Mouse (Mus musculus) erythroblast, embryonic 14.5 days (primary cell): ENCODE results near the gene Sec24d.

ENCODE experiments used
- GATA1 ChIP-seq: IDR thresholded peaks from 2 replicates; pipeline ENCODE4 v1.6.1; 2012; ENCODE audit warnings: low read length, inconsistent platforms, mixed read lengths
- TAL1 ChIP-seq: IDR thresholded peaks from 3 replicates; pipeline ENCODE4 v1.6.1; 2012; ENCODE audit warnings: low read length, inconsistent platforms, mixed read lengths

DNA sequence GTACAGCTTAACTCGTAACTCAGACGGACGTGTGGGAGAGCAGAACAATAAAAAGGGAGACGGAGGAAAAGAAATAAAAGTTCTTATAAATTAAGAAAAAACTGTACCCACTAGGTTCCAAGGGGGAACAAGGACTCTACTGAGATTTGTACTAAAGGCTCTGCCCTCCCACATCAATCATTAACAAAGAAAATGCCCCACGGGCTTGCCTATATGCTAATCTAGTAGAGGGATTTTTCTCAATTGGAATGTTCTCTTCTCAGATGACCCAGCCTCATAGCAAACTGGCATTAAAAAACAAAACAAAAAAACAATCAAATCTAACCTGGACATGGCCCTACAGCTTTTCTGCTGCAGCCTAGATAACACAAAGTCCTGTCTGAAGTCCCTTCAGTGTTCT lies 128.4 kb downstream of the Sec24d start:
- no peak for TF ChIP-seq GATA1
- no peak for TF ChIP-seq TAL1
